Mouse (Mus musculus) testis, postnatal 10 days (tissue): ENCODE measurements around the gene Pde3b.
"Not testable (repeated sequence)": the region's sequence is repeated elsewhere in the genome, so short reads cannot be mapped to it uniquely, and the experiment has no call there.

Experiments
- DNase-seq: peaks from one replicate; pipeline ENCODE4 v3.0.0; 2021; ENCODE audit warnings: low spot score

Pde3b gene

GRCm38 (mm10) chr7:114479779-114480178 is 64.7 kb downstream of the Pde3b start:
- no peak for DNase-seq

DNA sequence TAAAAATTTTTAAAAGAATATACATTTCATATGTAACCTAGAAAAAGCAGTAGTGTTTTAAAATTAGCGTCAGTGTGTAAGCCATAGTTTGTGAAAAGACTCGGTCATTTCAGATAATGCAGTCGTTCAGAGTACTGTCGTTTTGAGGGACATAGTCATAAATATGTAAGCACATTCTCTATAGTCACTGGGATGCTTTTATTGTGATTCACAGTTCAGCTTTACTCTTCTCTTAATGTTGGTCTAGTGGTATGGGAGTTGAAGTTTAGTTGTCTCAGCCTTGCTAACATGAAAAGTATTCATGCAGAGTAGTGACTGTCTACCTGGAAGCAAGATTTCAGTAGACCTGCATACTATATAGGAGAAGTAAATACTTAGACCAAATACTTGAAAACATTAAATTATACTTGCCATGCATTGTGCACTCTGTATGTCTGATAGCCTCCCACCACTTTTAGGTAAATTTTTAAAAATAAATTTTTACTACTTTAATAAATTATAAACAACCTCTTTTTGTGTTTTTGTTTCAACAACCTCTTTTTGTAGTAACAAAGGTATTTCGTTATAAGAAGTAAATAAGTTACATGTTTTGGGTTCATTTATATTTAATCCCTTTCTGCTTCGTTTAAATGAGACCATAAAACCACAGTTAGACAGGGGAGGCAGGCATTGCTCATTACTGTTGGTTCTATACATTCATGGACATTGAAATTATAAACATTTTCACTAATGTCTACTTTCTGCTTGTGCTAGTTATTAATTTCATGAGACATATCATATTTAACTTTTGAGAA is 65.3 kb downstream of the Pde3b start:
- DNase-seq, result no peak

- no peak for DNase-seq
Measured at GRCm38 (mm10) chr7:114481008-114481407, 65.9 kb downstream of the Pde3b start.

- DNase-seq, result no peak
Measured at GRCm38 (mm10) chr7:114481429-114481931, 66.4 kb downstream of the Pde3b start.

GRCm38 (mm10) chr7:114492540-114492939 is 77.5 kb downstream of the Pde3b start:
- DNase-seq, result no peak

- no peak for DNase-seq
Measured at GRCm38 (mm10) chr7:114494033-114494432, 79.0 kb downstream of the Pde3b start.

GRCm38 (mm10) chr7:114499293-114499692 is 84.2 kb downstream of the Pde3b start:
- no peak for DNase-seq

DNA sequence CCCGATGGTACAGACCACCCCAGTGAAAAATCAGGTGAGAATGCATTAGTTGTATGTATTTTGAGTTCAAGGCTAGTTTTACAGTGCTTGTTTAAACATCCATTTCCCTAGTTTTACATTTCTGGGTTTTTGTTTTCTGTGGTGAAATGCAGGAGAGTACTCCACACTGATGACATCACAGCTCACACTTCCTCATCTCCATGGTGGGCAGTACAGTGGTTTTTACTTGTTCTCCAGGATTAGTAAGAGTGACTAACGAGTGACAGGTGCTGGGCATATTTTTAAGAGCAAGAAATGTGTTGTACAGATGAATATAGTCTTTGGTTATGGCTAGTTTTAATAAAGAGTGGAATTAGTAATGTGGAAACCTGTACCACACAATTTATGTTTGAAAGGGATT is 93.8 kb downstream of the Pde3b start:
- DNase-seq, result no peak

- no peak for DNase-seq
Measured at GRCm38 (mm10) chr7:114520122-114520521, 105.0 kb downstream of the Pde3b start.

- DNase-seq, result no peak
Measured at GRCm38 (mm10) chr7:114526245-114526644, 111.2 kb downstream of the Pde3b start.

GRCm38 (mm10) chr7:114536179-114536578 is 121.1 kb downstream of the Pde3b start:
- no peak for DNase-seq

- peak; percentile 88 for DNase-seq
Measured at GRCm38 (mm10) chr7:114562531-114563241, 147.6 kb downstream of the Pde3b start, which contains the start of gene Cyp2r1. Gene Cyp2r1 (minus strand): TSS chr7:114562972.

DNA sequence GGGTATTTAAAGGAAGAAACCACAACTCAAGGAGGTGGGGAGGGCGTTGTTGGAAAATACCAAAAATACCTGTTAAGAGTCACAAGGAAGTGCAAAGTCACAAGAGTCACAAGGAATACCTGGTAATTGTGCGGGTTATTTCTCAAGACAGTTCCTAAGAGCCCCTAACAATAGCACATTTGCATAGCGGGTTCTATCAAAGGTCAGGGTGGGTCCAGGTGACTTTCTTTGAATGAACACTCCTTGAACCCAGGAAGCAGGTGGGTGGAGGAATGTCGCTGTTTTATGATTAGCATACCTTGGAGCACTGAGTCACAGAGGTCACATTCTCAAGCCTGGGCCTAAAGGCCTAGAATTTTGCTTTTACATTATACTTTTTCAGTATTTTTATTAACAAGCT is 158.8 kb downstream of the Pde3b start:
- DNase-seq, result not testable (repeated sequence)

- DNase-seq, result no peak
Measured at GRCm38 (mm10) chr7:114576931-114577330, 161.8 kb downstream of the Pde3b start.

DNA sequence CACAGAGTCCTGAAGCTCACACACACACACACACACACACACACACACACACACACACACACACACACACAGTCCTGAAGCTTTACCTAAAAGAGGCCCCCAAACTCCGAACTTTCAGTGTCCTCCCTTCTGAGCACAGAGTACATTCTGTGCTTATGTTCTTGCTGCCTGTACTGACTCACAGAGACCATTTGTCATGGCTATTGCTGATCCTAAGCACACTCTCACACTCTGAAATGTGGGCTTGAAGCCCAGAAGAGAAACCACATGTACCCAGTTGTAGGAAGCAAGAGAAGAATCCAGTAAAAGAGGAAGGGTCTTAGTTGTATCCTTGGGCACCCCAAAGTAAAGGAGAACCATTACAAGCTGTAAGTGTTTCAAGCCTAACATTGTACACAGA is 162.6 kb downstream of the Pde3b start:
- no peak for DNase-seq

DNA sequence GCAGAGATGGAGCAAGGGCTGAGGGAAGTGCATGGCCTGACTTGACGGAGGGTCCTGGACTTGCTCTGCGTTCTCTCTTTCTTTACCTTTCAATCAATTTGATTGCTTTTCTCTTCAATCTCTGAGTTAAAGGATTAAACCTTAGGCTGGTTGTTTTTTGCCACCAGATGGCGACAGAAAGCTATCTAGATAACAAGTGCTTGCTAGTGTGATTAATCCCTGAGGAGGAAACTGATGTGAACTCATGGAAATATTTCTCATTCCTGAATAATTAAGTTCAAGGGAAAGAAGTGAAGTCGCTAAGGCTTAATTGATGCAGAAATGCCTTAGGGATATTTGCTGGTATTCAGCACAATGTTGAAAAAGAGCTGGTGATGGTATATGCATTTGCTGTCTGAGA is 165.3 kb downstream of the Pde3b start:
- DNase-seq, result peak; percentile 73

GRCm38 (mm10) chr7:114581200-114581599 is 166.1 kb downstream of the Pde3b start:
- DNase-seq, result no peak

GRCm38 (mm10) chr7:114582441-114582840 is 167.4 kb downstream of the Pde3b start:
- no peak for DNase-seq
